Mouse (Mus musculus) lung, adult 2 months (tissue): ENCODE results near the gene Ppard.

Experiments used
- CTCF ChIP-seq: fragments of 200-500 bp; IDR thresholded peaks from 2 replicates; pipeline ENCODE4 v1.5.1; 2011; ENCODE audit warnings: mild to moderate bottlenecking, low read length, control low read depth; ENCODE audit not compliant: insufficient read depth
- POLR2A ChIP-seq: fragments of 200-500 bp; IDR thresholded peaks from 2 replicates; pipeline ENCODE4 v1.6.1; 2011; ENCODE audit warnings: low read depth, mild to moderate bottlenecking, control low read depth, low read length, borderline replicate concordance; ENCODE audit errors: extremely low read depth

- TF ChIP-seq CTCF (no peak), POLR2A (no peak)
These were observed 12.2 kb downstream of the Ppard start for GRCm38 (mm10) chr17:28244714-28245113.
